8 mouse cellular contexts compared by ENCODE assay signal in genomic region chr19:47538801-47539200, GRCm38 (mm10). TPM values are rescaled to one million over a fixed set of nuclear protein-coding genes. Genes with fewer than 3 reads are reported as not detected.
DNase-seq lines count a peak whose midpoint lies in the region; ATAC-seq and TF ChIP-seq lines count a peak whose summit lies in the region.

No protein-coding gene starts in this region.

- H3K4me2 ChIP-seq in hindbrain, embryonic 16.5 days (ENCODE audit: low read length): no peak overlapping the region

- no peak overlapping the region; the same call in 1 of the 2 replicates for H3K9ac ChIP-seq in hindbrain, embryonic 16.5 days (ENCODE audit: low read depth, low read length)

- peaks cover 9% of the 10 kb centered on the region for H3K36me3 ChIP-seq in limb, embryonic 10.5 days
- peaks cover 6% of the 10 kb centered on the region for H3K36me3 ChIP-seq in megakaryocyte, embryonic 14.5 days (replicated peaks; ENCODE audit: low read length)
- peaks cover 3% of the 10 kb centered on the region for H3K36me3 ChIP-seq in forebrain, embryonic 10.5 days (replicated peaks)
- H3K36me3 ChIP-seq in hindbrain, embryonic 16.5 days (ENCODE audit: control insufficient read depth, insufficient read depth, low read length): no peaks in the 10 kb centered on the region

- H3K4me3 ChIP-seq in bone marrow macrophage, adult 2 months (ENCODE audit: insufficient read depth, low read length): no peak overlapping the region
- no peak overlapping the region for H3K4me3 ChIP-seq in limb, embryonic 10.5 days
- peak overlapping the region; percentile 29 for H3K4me3 ChIP-seq in megakaryocyte, embryonic 14.5 days (replicated peaks)
- H3K4me3 ChIP-seq in forebrain, embryonic 10.5 days: no peak overlapping the region
- no peak overlapping the region for H3K4me3 ChIP-seq in hindbrain, embryonic 16.5 days (ENCODE audit: low read length)

- peak; percentile 30 for DNase-seq in CD4-positive helper T cell, adult 2 months (ENCODE audit: low read depth, low spot score)
- DNase-seq in limb, embryonic 10.5 days (ENCODE audit: low spot score): peak; percentile 36
- no peak for DNase-seq in retina, postnatal 1 day
- no peak for DNase-seq in forebrain, embryonic 10.5 days (ENCODE audit: extremely low spot score, low spot score)
- no peak for DNase-seq in right cerebral cortex, postnatal 10 days (ENCODE audit: low spot score in 2 of 2)

- TF ChIP-seq CTCF in bone marrow macrophage, adult 2 months (IDR thresholded peaks at IDR 0.05; ENCODE audit: low read depth, low read length): no peak

- H3K9me3 ChIP-seq in limb, embryonic 10.5 days (replicated peaks): no peaks in the 10 kb centered on the region
- no peaks in the 10 kb centered on the region for H3K9me3 ChIP-seq in megakaryocyte, embryonic 14.5 days
- no peaks in the 10 kb centered on the region for H3K9me3 ChIP-seq in forebrain, embryonic 10.5 days
- no peaks in the 10 kb centered on the region for H3K9me3 ChIP-seq in hindbrain, embryonic 16.5 days (ENCODE audit: control insufficient read depth, low read length)

- H3K27me3 ChIP-seq in limb, embryonic 10.5 days (ENCODE audit: low read depth, poor library complexity, severe bottlenecking): peaks cover 29% of the 10 kb centered on the region; the same call in 1 of the 2 replicates
- H3K27me3 ChIP-seq in megakaryocyte, embryonic 14.5 days (replicated peaks): peaks cover 2% of the 10 kb centered on the region
- H3K27me3 ChIP-seq in forebrain, embryonic 10.5 days (ENCODE audit: poor library complexity, severe bottlenecking): peaks cover 12% of the 10 kb centered on the region; the same call in 1 of the 2 replicates
- H3K27me3 ChIP-seq in hindbrain, embryonic 16.5 days (replicated peaks; ENCODE audit: control insufficient read depth, insufficient read depth, low read length): no peaks in the 10 kb centered on the region

- TF ChIP-seq POLR2A in bone marrow macrophage, adult 2 months (IDR thresholded peaks at IDR 0.05; ENCODE audit: borderline replicate concordance, low read depth, low read length): no peak

- peaks cover 26% of the 10 kb centered on the region for H3K4me1 ChIP-seq in bone marrow macrophage, adult 2 months (ENCODE audit: control insufficient read depth, insufficient read depth, low read length)
- H3K4me1 ChIP-seq in limb, embryonic 10.5 days: peaks cover 35% of the 10 kb centered on the region
- H3K4me1 ChIP-seq in megakaryocyte, embryonic 14.5 days: peaks cover 47% of the 10 kb centered on the region
- H3K4me1 ChIP-seq in forebrain, embryonic 10.5 days: peaks cover 34% of the 10 kb centered on the region
- peaks cover 10% of the 10 kb centered on the region for H3K4me1 ChIP-seq in hindbrain, embryonic 16.5 days (ENCODE audit: control insufficient read depth, insufficient read depth, low read depth, low read length)

- H3K27ac ChIP-seq in bone marrow macrophage, adult 2 months (ENCODE audit: insufficient read depth, low read depth, low read length): 0 out of 2 replicates have a peak overlapping the region, but pooled peaks have one; percentile 10
- no peak overlapping the region for H3K27ac ChIP-seq in limb, embryonic 10.5 days
- no peak overlapping the region for H3K27ac ChIP-seq in forebrain, embryonic 10.5 days
- H3K27ac ChIP-seq in hindbrain, embryonic 16.5 days (ENCODE audit: low read depth, low read length): no peak overlapping the region

- no peak for ATAC-seq in hindbrain, embryonic 16.5 days

- WGBS in limb, embryonic 10.5 days: 8% methylated on average over 6 of the region's 6 CpGs
- WGBS in forebrain, embryonic 10.5 days: 28% methylated on average over 6 of the region's 6 CpGs
- WGBS in hindbrain, embryonic 16.5 days: 27% methylated on average over 6 of the region's 6 CpGs

RNA-seq across cellular contexts. Expression of gene Stn1, which starts 1.5 kb away (rescaled TPM):
- polyA plus RNA-seq in bone marrow macrophage, adult 2 months (2012; ENCODE audit: insufficient read depth, insufficient read length, missing spikeins): 20.6 and 22.5 TPM in 2 replicates
- 62.3 and 74.5 TPM in 2 replicates for polyA plus RNA-seq in limb, embryonic 10.5 days (2016; fragmentation: Nextera tagmentation; extraction: Ambion mirVana)
- polyA plus RNA-seq in megakaryocyte, embryonic 14.5 days (2012; ENCODE audit: insufficient read depth, low replicate concordance): 2.4 and 6.6 TPM in 2 replicates
- polyA plus RNA-seq in forebrain, embryonic 10.5 days (2016; fragmentation: Nextera tagmentation; extraction: Ambion mirVana): 64.3 and 68.1 TPM in 2 replicates
- polyA plus RNA-seq in hindbrain, embryonic 16.5 days (2015; fragmentation: Nextera tagmentation; extraction: Ambion mirVana): 28.2 and 32.1 TPM in 2 replicates

RNA-seq across cellular contexts. Expression of gene Slk, which starts 40.7 kb away (rescaled TPM):
- 79.6 and 88.5 TPM in 2 replicates for polyA plus RNA-seq in bone marrow macrophage, adult 2 months (2012; ENCODE audit: insufficient read depth, insufficient read length, missing spikeins)
- polyA plus RNA-seq in limb, embryonic 10.5 days (2016; fragmentation: Nextera tagmentation; extraction: Ambion mirVana): 8.3 and 9.1 TPM in 2 replicates
- 1.5 and 5.6 TPM in 2 replicates for polyA plus RNA-seq in megakaryocyte, embryonic 14.5 days (2012; ENCODE audit: insufficient read depth, low replicate concordance)
- polyA plus RNA-seq in forebrain, embryonic 10.5 days (2016; fragmentation: Nextera tagmentation; extraction: Ambion mirVana): 8.8 and 10.3 TPM in 2 replicates
- 5.6 and 5.8 TPM in 2 replicates for polyA plus RNA-seq in hindbrain, embryonic 16.5 days (2015; fragmentation: Nextera tagmentation; extraction: Ambion mirVana)

Comparison
In these comparisons a context has a peak if more than half of its experiments do, and no peak if none do; other contexts are left out.
1. DNase-seq: peak in CD4-positive helper T cell, adult 2 months (single experiment) and limb, embryonic 10.5 days (single experiment); none in retina, postnatal 1 day (single experiment), forebrain, embryonic 10.5 days (single experiment) and right cerebral cortex, postnatal 10 days (0 of 2).